13 mouse cellular contexts compared by ENCODE assay signal in the genomic region with DNA sequence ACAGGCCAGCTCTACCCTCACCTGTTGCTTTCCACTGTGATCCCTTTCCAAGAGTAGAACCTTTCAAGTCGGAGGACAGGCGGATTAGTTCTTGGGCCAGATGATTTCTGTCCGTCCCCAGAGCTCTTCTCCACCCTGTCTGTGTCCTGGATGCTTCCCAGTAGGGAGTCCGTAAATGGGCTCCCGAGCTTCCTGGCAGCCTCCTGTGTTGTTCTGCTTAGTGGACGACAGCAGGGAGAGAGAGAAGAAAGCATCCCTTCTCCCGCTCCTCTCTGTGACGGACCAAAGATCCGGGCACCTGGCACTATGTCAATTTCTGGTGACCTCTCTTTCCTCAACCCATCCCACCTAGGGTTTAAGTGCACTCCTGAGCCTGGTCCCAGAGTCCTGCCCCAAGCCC. TPM values are rescaled to one million over a fixed set of nuclear protein-coding genes. Genes with fewer than 3 reads are reported as not detected.
DNase-seq lines count a peak whose midpoint lies in the region; ATAC-seq lines count a peak whose summit lies in the region.
"Had no signal": no experiment of that assay in that cellular context is flagged by ENCODE, and none has a peak within 500 bp of the region (broad histone marks: within the 10 kb centered on the region; RNA-seq: fewer than 3 reads in every experiment).

No protein-coding gene starts in this region.

- no peak overlapping the region for H3K4me3 ChIP-seq in lung, embryonic 15.5 days
- no peak overlapping the region for H3K4me3 ChIP-seq in heart, embryonic 13.5 days
- no peak overlapping the region for H3K4me3 ChIP-seq in limb, embryonic 12.5 days (replicated peaks)
- H3K4me3 ChIP-seq in midbrain, embryonic 15.5 days, result no peak overlapping the region
- H3K4me3 ChIP-seq: midbrain, embryonic 10.5 days; stomach, embryonic 15.5 days had no signal

- peak; percentile 96 for DNase-seq in heart, adult 11 months
- no peak for DNase-seq in heart, postnatal 4 days
- no peak for DNase-seq in lung, postnatal 25 days (ENCODE audit: low spot score)
- no peak for DNase-seq in cerebellum, postnatal 36 days

- WGBS in lung, embryonic 15.5 days, result 45% methylated on average over 9 of the region's 9 CpGs
- WGBS in heart, embryonic 13.5 days, result 35% methylated on average over 9 of the region's 9 CpGs
- 51% methylated on average over 9 of the region's 9 CpGs for WGBS in limb, embryonic 12.5 days
- 52% methylated on average over 9 of the region's 9 CpGs for WGBS in midbrain, embryonic 15.5 days

- no peaks in the 10 kb centered on the region for H3K36me3 ChIP-seq in lung, embryonic 15.5 days
- H3K36me3 ChIP-seq in heart, embryonic 13.5 days, result 0 out of 2 replicates have a peak, but pooled peaks cover 3% of the 10 kb centered on the region
- peaks cover 5% of the 10 kb centered on the region for H3K36me3 ChIP-seq in limb, embryonic 12.5 days
- H3K36me3 ChIP-seq in midbrain, embryonic 15.5 days (replicated peaks), result no peaks in the 10 kb centered on the region

- H3K4me1 ChIP-seq in lung, embryonic 15.5 days, result peaks cover 61% of the 10 kb centered on the region
- H3K4me1 ChIP-seq in heart, embryonic 13.5 days, result peaks cover 68% of the 10 kb centered on the region
- peaks cover 81% of the 10 kb centered on the region for H3K4me1 ChIP-seq in limb, embryonic 12.5 days (replicated peaks)
- peaks cover 34% of the 10 kb centered on the region for H3K4me1 ChIP-seq in midbrain, embryonic 15.5 days

- no peaks in the 10 kb centered on the region for H3K27me3 ChIP-seq in lung, embryonic 15.5 days
- no peaks in the 10 kb centered on the region for H3K27me3 ChIP-seq in heart, embryonic 13.5 days (replicated peaks)
- H3K27me3 ChIP-seq in limb, embryonic 12.5 days, result no peaks in the 10 kb centered on the region
- H3K27me3 ChIP-seq in midbrain, embryonic 15.5 days (replicated peaks), result no peaks in the 10 kb centered on the region
- H3K27me3 ChIP-seq: Patski; stomach, embryonic 15.5 days had no signal

- no peaks in the 10 kb centered on the region for H3K9me3 ChIP-seq in lung, embryonic 15.5 days
- H3K9me3 ChIP-seq in heart, embryonic 13.5 days, result no peaks in the 10 kb centered on the region
- H3K9me3 ChIP-seq in limb, embryonic 12.5 days, result peaks cover 3% of the 10 kb centered on the region; the same call in 1 of the 2 replicates
- no peaks in the 10 kb centered on the region for H3K9me3 ChIP-seq in midbrain, embryonic 15.5 days
- H3K9me3 ChIP-seq: midbrain, embryonic 10.5 days; stomach, embryonic 15.5 days had no signal

- no peak overlapping the region for H3K9ac ChIP-seq in lung, embryonic 15.5 days
- peak overlapping the region; percentile 63 for H3K9ac ChIP-seq in heart, embryonic 13.5 days
- H3K9ac ChIP-seq in limb, embryonic 12.5 days (replicated peaks), result no peak overlapping the region
- no peak overlapping the region for H3K9ac ChIP-seq in midbrain, embryonic 15.5 days
- H3K9ac ChIP-seq: stomach, embryonic 15.5 days had no signal

- peak; percentile 23; the same call in 1 of the 2 replicates for ATAC-seq in lung, embryonic 15.5 days (ENCODE audit: borderline replicate concordance, extremely low read depth, low FRiP score, low TSS enrichment)
- ATAC-seq in heart, embryonic 13.5 days (ENCODE audit: extremely low read depth, insufficient number of reproducible peaks, low FRiP score, low TSS enrichment), result no peak
- no peak for ATAC-seq in limb, embryonic 12.5 days (ENCODE audit: insufficient number of reproducible peaks, insufficient read depth, low FRiP score, low TSS enrichment, low read depth)
- ATAC-seq in midbrain, embryonic 15.5 days (replicated peaks), result no peak
- ATAC-seq: forebrain, embryonic 14.5 days; Patski had no signal

- H3K27ac ChIP-seq in lung, embryonic 15.5 days, result peak overlapping the region; percentile 84
- H3K27ac ChIP-seq in heart, embryonic 13.5 days (replicated peaks), result peak overlapping the region; percentile 88
- H3K27ac ChIP-seq in limb, embryonic 12.5 days, result peak overlapping the region; percentile 91
- no peak overlapping the region for H3K27ac ChIP-seq in midbrain, embryonic 15.5 days
- H3K27ac ChIP-seq: midbrain, embryonic 10.5 days had no signal

- H3K4me2 ChIP-seq in lung, embryonic 15.5 days, result peak overlapping the region; percentile 21; the same call in 1 of the 2 replicates
- H3K4me2 ChIP-seq in heart, embryonic 13.5 days, result peak overlapping the region; percentile 26
- H3K4me2 ChIP-seq in limb, embryonic 12.5 days, result no peak overlapping the region
- H3K4me2 ChIP-seq in midbrain, embryonic 15.5 days, result no peak overlapping the region
- H3K4me2 ChIP-seq: liver, embryonic 11.5 days; stomach, embryonic 15.5 days had no signal

RNA-seq across cellular contexts. Expression of gene Ctdspl, which starts 49.5 kb away (rescaled TPM):
- 10 to 100 TPM; 18.4 to 20.2 TPM for total RNA-seq in heart, postnatal 4 days (2021)
- polyA plus RNA-seq in lung, embryonic 15.5 days (2015; fragmentation: Nextera tagmentation; extraction: Ambion mirVana), result 19.0 and 22.2 TPM in 2 replicates
- polyA plus RNA-seq in heart, embryonic 13.5 days (2015; fragmentation: Nextera tagmentation; extraction: Ambion mirVana), result 6.8 and 8.2 TPM in 2 replicates
- polyA plus RNA-seq in limb, embryonic 12.5 days (2016; fragmentation: Nextera tagmentation; extraction: Ambion mirVana), result 19.2 and 19.9 TPM in 2 replicates
- polyA plus RNA-seq in midbrain, embryonic 15.5 days (2015; fragmentation: Nextera tagmentation; extraction: Ambion mirVana), result 7.5 and 8.3 TPM in 2 replicates

Comparison
In these comparisons a context has a peak if more than half of its experiments do, and no peak if none do; other contexts are left out.
1. H3K4me2 ChIP-seq: peak in lung, embryonic 15.5 days (single experiment) and heart, embryonic 13.5 days (single experiment); none in limb, embryonic 12.5 days (single experiment) and midbrain, embryonic 15.5 days (single experiment).